Mouse (Mus musculus): ENCODE data around the gene Itgad.

DNA sequence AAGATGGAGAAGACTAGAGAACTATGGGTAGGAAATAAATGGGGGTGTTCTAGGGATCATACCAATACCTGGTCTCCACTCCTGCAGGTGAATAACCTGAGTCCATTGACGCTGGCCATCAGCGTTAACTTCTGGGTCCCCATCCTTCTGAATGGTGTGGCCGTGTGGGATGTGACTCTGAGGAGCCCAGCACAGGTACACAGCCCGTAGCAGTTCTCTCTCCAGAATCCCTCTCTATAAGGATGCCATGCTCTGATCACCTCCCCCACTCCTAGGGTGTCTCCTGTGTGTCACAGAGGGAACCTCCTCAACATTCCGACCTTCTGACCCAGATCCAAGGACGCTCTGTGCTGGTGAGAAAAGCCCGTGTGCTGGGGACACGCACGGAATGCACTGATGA, 48.9 kb downstream of the Itgad start:
- no peak for TF ChIP-seq CTCF (IDR thresholded peaks at IDR 0.05 in 2 of 3, conservative IDR thresholded peaks at IDR 0.05 in 1 of 3; ENCODE audit: control insufficient read depth in 1 of 3, insufficient read depth in 1 of 3, low read depth in 2 of 3, low read length in 3 of 3, poor library complexity in 1 of 3, severe bottlenecking in 1 of 3)
- no peak for TF ChIP-seq HCFC1 (IDR thresholded peaks at IDR 0.05; ENCODE audit: low read depth, low read length)
- no peak for TF ChIP-seq GABPA (IDR thresholded peaks at IDR 0.05; ENCODE audit: low read depth, low read length)
- no peak for TF ChIP-seq CHD1 (IDR thresholded peaks at IDR 0.05; ENCODE audit: low read depth, low read length)
- TF ChIP-seq SMC3 (IDR thresholded peaks at IDR 0.05; ENCODE audit: low read depth, low read length) = no peak
- no peak for TF ChIP-seq POLR2AphosphoS5 (IDR thresholded peaks at IDR 0.05; ENCODE audit: borderline replicate concordance, low read depth, low read length)
- TF ChIP-seq ZKSCAN1 (IDR thresholded peaks at IDR 0.05; ENCODE audit: low read depth, low read length) = no peak
- no peak for TF ChIP-seq POLR2A (IDR thresholded peaks at IDR 0.05; ENCODE audit: control insufficient read depth in 1 of 2, insufficient read depth in 1 of 2, low read depth in 1 of 2, low read length in 2 of 2, poor library complexity in 1 of 2)
- no peak for TF ChIP-seq CHD2 (IDR thresholded peaks at IDR 0.05; ENCODE audit: low read length)
- TF ChIP-seq USF1 (IDR thresholded peaks at IDR 0.05; ENCODE audit: low read depth, low read length) = no peak
- no peak for TF ChIP-seq EP300 (IDR thresholded peaks at IDR 0.05; ENCODE audit: low read depth in 1 of 2, low read length in 2 of 2)
- TF ChIP-seq MAX (IDR thresholded peaks at IDR 0.05; ENCODE audit: low read length) = no peak

All from MEL (cell line).